Mouse (Mus musculus) hindbrain, embryonic 12.5 days (tissue): Measurements from ENCODE around the gene Abcg5. TPM values are rescaled to one million over a fixed set of nuclear protein-coding genes. Genes with fewer than 3 reads are reported as not detected.

Experiments used
- ATAC-seq: fragments of 200-750 bp; cut with Nextera tagmentation; 2 replicates; pipeline ENCODE4 v1.8.0; 2017; ENCODE audit warnings: moderate TSS enrichment; ENCODE audit not compliant: low FRiP score
- H3K27ac ChIP-seq: fragments of 300-500 bp; sonication (generic); 2 replicates; pipeline ENCODE4 v1.5.1; 2016; ENCODE audit warnings: mild to moderate bottlenecking
- H3K27me3 ChIP-seq: fragments of 300-500 bp; sonication (generic); 2 replicates; pipeline ENCODE4 v1.6.1; 2016; ENCODE audit warnings: mild to moderate bottlenecking
- H3K36me3 ChIP-seq: fragments of 300-500 bp; sonication (generic); 2 replicates; pipeline ENCODE4 v1.6.1; 2016; ENCODE audit warnings: mild to moderate bottlenecking
- H3K4me1 ChIP-seq: fragments of 300-500 bp; sonication (generic); 2 replicates; pipeline ENCODE4 v1.6.1; 2016
- H3K4me2 ChIP-seq: fragments of 300-500 bp; sonication (generic); replicated peaks from 2 replicates; pipeline ENCODE4 v1.6.1; 2016; ENCODE audit warnings: mild to moderate bottlenecking
- H3K4me3 ChIP-seq: fragments of 300-500 bp; sonication (generic); 2 replicates; pipeline ENCODE4 v1.5.1; 2016; ENCODE audit warnings: mild to moderate bottlenecking
- H3K9ac ChIP-seq: fragments of 300-500 bp; sonication (generic); 2 replicates; pipeline ENCODE4 v1.6.1; 2016; ENCODE audit warnings: mild to moderate bottlenecking, moderate library complexity
- H3K9me3 ChIP-seq: fragments of 300-500 bp; sonication (generic); replicated peaks from 2 replicates; pipeline ENCODE4 v1.6.1; 2016; ENCODE audit warnings: mild to moderate bottlenecking
- WGBS: fragments of 180-500 bp; shearing (Covaris S2); methylation state at CpG from one replicate; pipeline ENCODE4 v1.1.7; 2016; 5-methylcytosine and 5-hydroxymethylcytosine counted together
- polyA plus RNA-seq: library from polyadenylated mRNA; unstranded; fragments of >200 nt; fragmentation: Nextera tagmentation; extraction: Ambion mirVana; gene quantifications from 2 replicates; pipeline ENCODE4 v1.2.1, GENCODE M21; 2016

Abcg5 gene
- polyA plus RNA-seq, result 3.8 and 5.8 TPM in 2 replicates

DNA sequence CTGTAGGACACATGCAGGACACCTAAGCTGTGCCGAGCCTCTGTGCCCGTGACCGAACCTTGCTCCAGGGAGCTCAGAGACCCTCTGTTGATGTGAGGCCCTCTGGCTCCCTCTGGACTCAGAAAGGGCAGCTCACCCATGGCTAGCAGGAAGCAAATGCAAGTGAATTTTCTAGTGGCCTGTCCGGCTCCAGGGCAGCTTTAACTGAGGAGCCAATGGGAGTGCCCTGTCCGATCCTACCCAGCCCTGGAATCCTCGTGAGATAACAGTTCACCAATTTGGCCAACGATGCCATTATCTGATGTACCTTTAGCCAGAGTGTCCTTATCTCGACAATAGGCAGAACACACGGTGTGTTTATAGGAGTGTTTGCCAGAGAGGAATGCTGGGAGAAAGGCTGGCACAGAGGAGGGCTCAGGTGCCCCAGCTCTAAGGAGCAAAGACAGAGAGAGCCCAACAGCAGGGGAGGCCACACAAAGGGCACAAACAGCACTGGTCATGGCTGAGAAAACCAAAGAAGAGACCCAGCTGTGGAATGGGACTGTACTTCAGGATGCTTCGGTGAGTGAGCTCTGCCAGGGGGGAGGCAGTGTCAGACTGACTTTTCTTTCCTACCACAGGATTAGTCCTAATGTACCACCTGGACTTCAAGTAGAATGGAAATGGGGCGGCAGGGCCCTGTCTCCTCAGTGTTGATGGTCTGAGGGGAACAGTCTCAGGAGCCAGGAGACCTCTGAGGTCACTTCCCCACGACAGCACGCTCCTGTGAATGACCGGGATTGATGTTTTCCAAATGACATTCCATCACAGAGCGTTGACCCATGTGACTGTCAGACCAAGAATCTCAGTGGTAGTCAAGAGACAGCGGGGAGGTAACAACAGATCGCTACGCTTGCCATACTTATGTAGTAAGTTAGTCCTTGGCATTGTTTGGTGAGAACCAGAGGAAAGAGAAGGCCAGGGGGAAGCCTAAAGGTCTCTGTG, at the start of gene Abcg5:
Gene Abcg5, minus strand, starts transcription at position 278 of the 984 bp plus-strand sequence.
- no peak for ATAC-seq
- WGBS, result 77% methylated on average over 18 of the region's 18 CpGs
- H3K4me2 ChIP-seq, result no peak within 1 kb of the TSS
- no peaks in the 10 kb centered on the region for H3K27me3 ChIP-seq
- no peak within 1 kb of the TSS for H3K4me3 ChIP-seq
- H3K9ac ChIP-seq, result no peak within 1 kb of the TSS
- 0 out of 2 replicates have a peak, but pooled peaks cover 5% of the 10 kb centered on the region for H3K4me1 ChIP-seq
- H3K27ac ChIP-seq, result no peak within 1 kb of the TSS
- no peaks in the 10 kb centered on the region for H3K36me3 ChIP-seq
- no peaks in the 10 kb centered on the region for H3K9me3 ChIP-seq

DNA sequence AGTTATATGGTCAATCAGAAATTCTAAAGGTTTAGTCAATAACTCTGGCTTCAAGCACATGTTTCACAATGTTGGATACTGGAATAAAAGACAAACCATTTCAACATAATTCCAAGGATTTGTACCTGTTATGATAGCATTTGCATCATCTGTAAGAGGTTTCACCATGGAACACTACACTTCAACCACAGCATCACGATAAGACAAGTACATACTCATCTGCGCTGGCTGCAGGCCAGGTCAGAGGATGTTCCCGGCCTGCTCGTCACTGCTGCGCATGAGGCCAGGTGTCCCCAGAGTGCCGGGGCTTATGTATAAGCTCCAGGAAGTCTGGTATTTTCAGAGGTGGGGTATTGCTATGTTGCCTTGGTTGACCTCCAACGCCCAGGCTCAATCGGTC, 49.8 kb upstream of the Abcg5 start:
- Histone ChIP-seq H3K27ac (no peak overlapping the region), H3K4me1 (no peaks in the 10 kb centered on the region), H3K9me3 (no peaks in the 10 kb centered on the region), H3K4me2 (no peak overlapping the region), H3K9ac (no peak overlapping the region), H3K27me3 (no peaks in the 10 kb centered on the region), H3K4me3 (no peak overlapping the region), H3K36me3 (peaks cover 16% of the 10 kb centered on the region)
- WGBS, result 93% methylated on average over 8 of the region's 8 CpGs
- no peak for ATAC-seq

DNA sequence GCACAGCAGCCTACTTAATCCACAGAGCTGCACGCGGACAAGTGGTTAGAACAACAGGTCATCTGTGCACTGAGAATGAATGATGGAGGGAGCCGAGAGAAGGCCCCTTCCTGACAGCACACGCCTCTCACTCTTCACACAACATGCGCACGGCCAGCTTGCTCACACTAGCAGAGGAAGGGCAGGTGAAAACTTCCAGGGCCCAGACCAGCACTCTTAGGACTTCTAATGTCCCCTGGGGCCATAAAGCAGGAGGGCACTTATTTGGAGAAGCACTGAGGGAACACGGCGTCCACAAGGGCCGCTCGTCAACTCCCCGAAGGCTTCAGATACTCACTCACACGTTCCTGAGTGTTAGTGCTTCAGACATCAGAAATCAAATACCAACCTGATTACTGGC, 48.5 kb upstream of the Abcg5 start:
- WGBS, result 90% methylated on average over 12 of the region's 12 CpGs

DNA sequence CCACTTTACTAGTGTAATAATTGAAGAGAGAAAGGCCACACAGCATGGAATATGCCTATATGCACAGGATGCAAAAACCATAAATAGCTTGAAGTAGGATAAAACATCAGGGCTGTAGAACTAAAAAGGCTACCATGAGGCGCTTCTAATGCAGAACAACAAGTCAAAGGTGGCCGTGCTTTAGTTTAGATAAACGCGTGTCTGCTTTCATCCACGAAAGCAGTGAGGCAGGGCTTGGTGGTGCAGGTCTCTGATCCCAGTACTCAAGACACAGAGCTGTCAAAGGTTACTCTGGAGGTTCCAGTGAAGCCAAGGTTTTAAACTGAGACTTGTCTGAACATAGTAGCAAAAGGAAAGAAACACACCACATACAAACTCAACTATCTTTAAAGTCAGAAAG, 46.3 kb upstream of the Abcg5 start:
- 0 out of 2 replicates have a peak, but pooled peaks cover under 1% of the 10 kb centered on the region for H3K4me1 ChIP-seq
- H3K36me3 ChIP-seq, result peaks cover 34% of the 10 kb centered on the region
- no peak overlapping the region for H3K27ac ChIP-seq
- H3K9ac ChIP-seq, result no peak overlapping the region
- no peak overlapping the region for H3K4me2 ChIP-seq
- H3K9me3 ChIP-seq, result no peaks in the 10 kb centered on the region
- ATAC-seq, result no peak
- WGBS, result 89% methylated on average over 5 of the region's 5 CpGs
- no peak overlapping the region for H3K4me3 ChIP-seq
- no peaks in the 10 kb centered on the region for H3K27me3 ChIP-seq

More for the DNA sequence above, 48.5 kb upstream of the Abcg5 start:
- no peak for ATAC-seq
- Histone ChIP-seq H3K9me3 (no peaks in the 10 kb centered on the region), H3K27ac (no peak overlapping the region), H3K9ac (no peak overlapping the region), H3K36me3 (peaks cover 16% of the 10 kb centered on the region), H3K4me3 (no peak overlapping the region), H3K27me3 (no peaks in the 10 kb centered on the region), H3K4me1 (no peaks in the 10 kb centered on the region), H3K4me2 (no peak overlapping the region)

DNA sequence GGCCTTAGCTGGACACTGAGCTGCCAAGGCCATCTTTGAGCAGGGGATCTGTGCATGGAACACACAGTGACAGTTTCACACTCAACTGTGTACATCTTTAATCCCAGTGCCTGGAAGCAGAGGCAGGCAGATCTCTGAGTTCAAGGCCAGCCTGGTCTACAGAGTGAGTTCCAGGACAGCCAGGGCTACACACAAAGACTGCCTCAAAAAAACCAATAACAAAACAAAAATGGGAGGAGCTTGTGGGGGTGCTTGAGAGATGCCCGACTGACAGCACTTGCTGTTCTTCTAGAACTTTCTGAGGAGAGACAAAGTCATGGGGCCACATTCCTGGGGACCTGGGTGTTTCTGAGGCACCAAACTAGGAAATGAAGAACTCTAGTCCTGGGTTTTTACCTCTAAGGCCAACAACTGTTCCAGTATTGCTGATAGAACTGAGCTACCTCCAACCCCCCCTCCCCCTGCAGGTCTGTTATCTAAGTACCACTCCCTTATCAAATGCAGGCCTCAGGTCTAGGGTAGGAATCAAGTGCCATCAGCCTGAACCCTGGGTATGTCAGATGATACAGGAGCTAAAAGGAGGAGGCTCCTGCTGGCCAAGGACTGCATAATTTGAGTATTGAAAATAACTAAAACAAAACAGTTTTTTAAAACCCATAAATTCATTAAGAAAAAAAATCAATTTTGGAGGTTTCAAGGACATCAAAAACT, 45.5 kb upstream of the Abcg5 start:
- ATAC-seq, result no peak
- H3K4me3 ChIP-seq, result no peak overlapping the region
- H3K9ac ChIP-seq, result no peak overlapping the region
- 0 out of 2 replicates have a peak, but pooled peaks cover 3% of the 10 kb centered on the region for H3K4me1 ChIP-seq
- WGBS, result 88% methylated on average over 1 of the region's 1 CpGs
- H3K9me3 ChIP-seq, result no peaks in the 10 kb centered on the region
- no peak overlapping the region for H3K4me2 ChIP-seq
- no peaks in the 10 kb centered on the region for H3K27me3 ChIP-seq
- no peak overlapping the region for H3K27ac ChIP-seq
- H3K36me3 ChIP-seq, result peaks cover 34% of the 10 kb centered on the region

DNA sequence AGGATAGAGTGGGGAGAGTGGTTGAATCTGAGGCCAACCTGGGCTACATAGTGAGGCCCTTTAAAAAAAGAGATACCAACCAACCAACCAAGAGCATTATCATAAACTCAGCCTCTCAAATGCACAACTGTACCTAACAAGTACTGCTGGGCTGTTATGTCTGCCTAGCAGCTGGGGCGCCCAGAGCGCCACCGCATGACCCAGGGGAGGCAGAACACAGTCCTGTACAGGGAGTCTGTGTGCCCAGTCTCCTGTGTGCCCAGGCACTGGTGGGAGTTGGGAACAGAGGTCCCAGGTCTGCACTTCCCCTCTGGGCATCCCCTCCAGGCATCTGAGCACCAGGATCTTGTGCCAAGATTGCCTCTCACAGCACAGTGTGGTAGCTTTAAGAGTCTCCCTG, 42.4 kb upstream of the Abcg5 start:
- H3K27me3 ChIP-seq, result no peaks in the 10 kb centered on the region
- H3K4me1 ChIP-seq, result 0 out of 2 replicates have a peak, but pooled peaks cover 3% of the 10 kb centered on the region
- H3K9ac ChIP-seq, result no peak overlapping the region
- WGBS, result 97% methylated on average over 3 of the region's 3 CpGs
- H3K27ac ChIP-seq, result no peak overlapping the region
- H3K4me3 ChIP-seq, result no peak overlapping the region
- H3K9me3 ChIP-seq, result no peaks in the 10 kb centered on the region
- ATAC-seq, result no peak
- H3K4me2 ChIP-seq, result no peak overlapping the region
- peaks cover 37% of the 10 kb centered on the region for H3K36me3 ChIP-seq

DNA sequence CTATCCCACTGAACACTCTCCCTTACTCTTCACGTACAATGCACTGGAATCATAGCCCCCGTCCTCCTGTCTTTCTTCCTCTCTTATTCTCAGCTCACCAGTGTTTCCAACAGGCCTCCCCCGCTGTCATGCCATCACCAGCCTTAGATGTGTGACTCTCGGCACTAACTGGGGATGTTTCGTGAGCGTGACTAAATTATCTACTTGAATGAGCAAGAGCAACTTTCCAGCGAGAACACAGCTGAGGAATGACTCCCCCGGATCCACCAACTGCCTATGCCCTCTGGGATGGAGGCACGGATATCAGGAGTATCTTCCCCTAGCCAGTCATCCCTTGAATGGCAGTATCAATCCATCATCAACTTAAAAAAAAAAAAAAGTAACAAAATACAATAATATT, 41.2 kb upstream of the Abcg5 start:
- no peak overlapping the region for H3K4me2 ChIP-seq
- H3K4me3 ChIP-seq, result no peak overlapping the region
- 0 out of 2 replicates have a peak, but pooled peaks cover 3% of the 10 kb centered on the region for H3K4me1 ChIP-seq
- H3K9me3 ChIP-seq, result no peaks in the 10 kb centered on the region
- 61% methylated on average over 9 of the region's 9 CpGs for WGBS
- H3K36me3 ChIP-seq, result peaks cover 39% of the 10 kb centered on the region
- no peak overlapping the region for H3K27ac ChIP-seq
- no peaks in the 10 kb centered on the region for H3K27me3 ChIP-seq
- ATAC-seq, result no peak
- H3K9ac ChIP-seq, result no peak overlapping the region

DNA sequence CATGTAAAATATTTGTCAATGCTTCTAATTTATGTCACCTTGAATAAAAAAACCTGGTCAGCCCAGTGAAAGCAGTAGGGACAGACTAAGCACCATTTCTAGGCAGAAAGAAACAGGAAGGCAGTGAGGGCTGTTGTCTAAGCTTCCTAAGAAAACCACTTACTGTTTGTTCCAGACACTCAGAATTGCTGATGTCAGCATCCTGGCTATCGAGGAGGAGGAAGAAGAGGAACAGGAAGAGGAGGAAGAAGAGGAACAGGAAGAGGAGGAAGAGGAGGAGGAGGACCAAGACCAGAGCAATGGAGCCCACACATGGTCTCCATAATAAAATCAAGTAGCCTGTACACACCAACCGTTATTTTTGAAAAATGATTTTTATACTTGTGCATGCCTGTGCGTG, 36.3 kb upstream of the Abcg5 start:
- Histone ChIP-seq H3K9me3 (no peaks in the 10 kb centered on the region), H3K9ac (no peak overlapping the region)
- WGBS, result 89% methylated on average over 3 of the region's 3 CpGs

DNA sequence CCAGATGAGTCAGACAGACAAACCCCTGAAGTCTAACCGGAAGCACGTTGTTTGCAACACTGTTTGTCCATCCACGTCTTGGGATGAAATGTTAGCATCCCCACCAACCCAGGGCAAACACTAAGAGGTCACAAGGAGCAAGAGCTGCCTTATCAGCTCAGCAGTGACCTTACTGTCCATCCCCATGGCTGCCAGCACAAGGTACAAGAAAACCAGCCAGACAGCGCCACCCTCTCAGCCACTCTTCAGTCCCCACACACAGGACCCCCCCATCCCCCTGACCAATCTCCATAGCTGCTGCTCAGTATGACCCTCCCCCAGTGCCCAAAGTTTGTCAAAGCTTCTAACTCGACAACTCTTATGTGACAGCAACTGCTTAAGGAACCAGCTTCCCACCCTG, 34.6 kb upstream of the Abcg5 start:
- H3K4me2 ChIP-seq, result no peak overlapping the region
- no peak overlapping the region for H3K9ac ChIP-seq
- WGBS, result 78% methylated on average over 5 of the region's 5 CpGs
- no peak overlapping the region for H3K27ac ChIP-seq
- H3K27me3 ChIP-seq, result peaks cover 9% of the 10 kb centered on the region; the same call in 1 of the 2 replicates
- peaks cover 19% of the 10 kb centered on the region for H3K4me1 ChIP-seq
- no peak for ATAC-seq
- H3K36me3 ChIP-seq, result peaks cover 19% of the 10 kb centered on the region
- H3K4me3 ChIP-seq, result no peak overlapping the region
- no peaks in the 10 kb centered on the region for H3K9me3 ChIP-seq

More for the DNA sequence above, 36.3 kb upstream of the Abcg5 start:
- H3K4me3 ChIP-seq, result no peak overlapping the region
- peaks cover 21% of the 10 kb centered on the region for H3K36me3 ChIP-seq
- H3K27me3 ChIP-seq, result peaks cover 9% of the 10 kb centered on the region; the same call in 1 of the 2 replicates
- H3K4me2 ChIP-seq, result no peak overlapping the region
- H3K4me1 ChIP-seq, result peaks cover 22% of the 10 kb centered on the region
- no peak for ATAC-seq
- no peak overlapping the region for H3K27ac ChIP-seq

DNA sequence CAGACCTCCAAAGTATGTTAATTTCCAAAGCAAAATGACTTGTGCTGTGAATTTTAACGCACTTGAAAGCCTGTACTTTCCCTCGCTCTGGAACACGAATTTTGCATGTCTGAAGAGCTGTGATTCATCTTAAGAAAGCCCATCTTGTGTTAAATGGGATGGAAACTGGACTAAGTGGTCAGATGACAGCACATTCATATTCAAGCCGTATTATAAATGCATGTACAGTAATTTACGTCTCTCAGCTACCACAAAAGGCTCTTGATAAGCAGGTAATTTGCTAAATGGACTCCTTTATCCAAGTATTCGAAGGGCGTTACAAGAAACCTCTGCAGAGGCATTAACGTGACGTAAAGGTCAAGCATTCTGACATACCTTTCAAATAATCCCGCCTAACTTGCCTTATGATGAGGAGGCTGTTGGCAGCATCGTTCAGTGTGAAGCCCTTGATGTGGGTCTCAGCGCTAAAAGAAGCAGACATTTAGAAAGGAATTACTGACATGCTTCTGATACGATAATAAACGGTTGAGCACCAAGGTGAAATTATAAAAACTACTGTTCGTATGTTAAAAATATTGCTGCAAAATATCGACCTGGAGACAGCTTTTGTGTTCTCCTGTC, 33.6 kb upstream of the Abcg5 start:
- no peaks in the 10 kb centered on the region for H3K9me3 ChIP-seq
- H3K4me2 ChIP-seq, result no peak overlapping the region
- H3K27me3 ChIP-seq, result peaks cover 13% of the 10 kb centered on the region
- H3K4me1 ChIP-seq, result peaks cover 19% of the 10 kb centered on the region
- H3K9ac ChIP-seq, result no peak overlapping the region
- H3K36me3 ChIP-seq, result peaks cover 13% of the 10 kb centered on the region
- no peak overlapping the region for H3K27ac ChIP-seq
- 54% methylated on average over 16 of the region's 16 CpGs for WGBS
- H3K4me3 ChIP-seq, result no peak overlapping the region
- ATAC-seq, result no peak

DNA sequence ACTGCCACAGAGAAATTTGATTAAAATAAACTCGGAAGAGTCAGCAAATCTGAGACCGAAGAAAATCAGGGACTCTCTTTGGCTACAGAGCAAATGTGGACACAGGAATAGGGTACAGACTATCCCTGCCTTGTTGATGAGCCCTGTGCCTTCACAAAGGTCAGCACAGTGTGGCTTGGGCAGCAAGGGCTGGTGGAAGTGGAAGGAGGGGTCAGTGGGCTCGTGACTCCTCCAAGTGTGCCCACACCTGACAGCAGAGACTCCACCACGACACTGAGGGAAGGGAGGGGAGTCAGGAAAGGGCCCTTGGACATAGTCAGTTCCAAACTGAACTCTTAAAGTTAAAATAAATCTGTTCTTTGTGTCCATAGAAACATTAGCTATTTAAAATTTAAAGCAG, 32.1 kb upstream of the Abcg5 start:
- no peak for ATAC-seq
- Histone ChIP-seq H3K27me3 (peaks cover 13% of the 10 kb centered on the region), H3K36me3 (0 out of 2 replicates have a peak, but pooled peaks cover 11% of the 10 kb centered on the region), H3K4me1 (peaks cover 19% of the 10 kb centered on the region), H3K9ac (no peak overlapping the region), H3K4me3 (no peak overlapping the region), H3K27ac (no peak overlapping the region), H3K4me2 (no peak overlapping the region), H3K9me3 (no peaks in the 10 kb centered on the region)
- WGBS, result 78% methylated on average over 4 of the region's 4 CpGs
